Mouse (Mus musculus): ENCODE measurements around the gene Zfp423.

DNA sequence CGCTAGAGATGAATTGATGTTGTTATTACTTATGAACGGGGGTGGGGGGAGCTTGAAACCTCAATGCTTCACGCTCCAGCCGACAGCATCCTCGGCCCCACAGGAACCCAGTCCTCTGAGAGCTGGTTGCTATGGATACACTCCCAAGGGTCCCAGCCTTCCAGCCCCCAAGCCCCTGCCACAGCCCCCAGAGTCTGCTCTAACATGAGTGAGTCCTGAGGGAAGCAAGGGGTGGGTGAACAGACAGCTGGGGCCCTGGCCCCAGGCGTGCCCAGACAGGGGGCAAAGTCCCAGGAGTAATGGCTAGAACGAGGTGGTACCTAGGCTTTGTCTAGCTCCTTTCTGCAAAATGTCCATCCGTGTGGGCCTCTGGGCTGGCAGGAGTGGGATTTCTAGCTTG, 181.8 kb downstream of the Zfp423 start:
- no peak for TF ChIP-seq POLR2A (IDR thresholded peaks at IDR 0.05; ENCODE audit: control insufficient read depth, extremely low read depth, insufficient read depth, low read length, poor library complexity)
- TF ChIP-seq CTCF (IDR thresholded peaks at IDR 0.05; ENCODE audit: borderline replicate concordance, control insufficient read depth, extremely low read depth, insufficient read depth, low read length, poor library complexity): no peak
